Mouse (Mus musculus): ENCODE measurements around the gene Dph3.
A peak's percentile ranks its signal among the peaks of the same experiment; 100 is the strongest.
"Not testable (repeated sequence)": the region's sequence is repeated elsewhere in the genome, so short reads cannot be mapped to it uniquely, and the experiment has no call there.

Dph3 gene

DNA sequence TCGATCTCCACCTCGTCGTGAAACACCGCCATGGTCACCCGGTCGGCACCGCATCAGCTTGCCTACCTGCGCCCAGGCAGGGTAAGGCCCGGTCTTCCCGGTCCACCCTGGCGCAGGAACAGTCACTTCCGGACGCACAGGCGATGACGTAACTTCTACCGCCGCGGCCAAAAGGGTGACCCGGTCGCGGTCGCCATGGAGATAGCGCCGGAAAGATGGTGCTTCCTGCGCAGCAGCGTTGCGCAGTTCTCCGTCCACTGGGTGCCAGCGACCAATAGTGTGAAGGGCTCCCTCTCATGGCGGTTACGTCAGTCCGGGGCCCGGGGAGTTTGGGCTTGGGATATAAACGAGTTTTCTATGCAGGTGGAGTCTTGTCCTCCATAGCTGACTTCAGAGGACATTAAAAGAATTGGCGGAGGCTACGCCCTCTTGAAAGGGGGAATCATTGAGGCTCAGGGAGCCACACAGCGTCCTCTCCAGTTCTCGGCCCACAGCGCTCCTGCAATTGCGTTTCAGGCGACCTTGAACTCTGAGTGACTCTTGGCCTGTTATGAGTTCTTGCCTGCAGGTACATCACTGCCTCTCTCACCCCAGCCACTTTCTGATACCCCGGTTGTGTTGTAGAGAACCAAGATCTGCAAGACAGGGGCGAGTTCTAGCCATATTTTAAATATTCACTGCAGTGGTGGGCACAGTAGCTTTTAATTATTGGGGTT, at the start of gene Dph3:
Dph3 (minus strand) TSS at position 244 of the 716 bp plus-strand sequence.
- DNase-seq = peak; percentile 99

GRCm38 (mm10) chr14:32134293-32134692, 48.8 kb upstream of the Dph3 start:
- no peak for DNase-seq

GRCm38 (mm10) chr14:32131836-32132235, 46.3 kb upstream of the Dph3 start:
- no peak for DNase-seq

DNA sequence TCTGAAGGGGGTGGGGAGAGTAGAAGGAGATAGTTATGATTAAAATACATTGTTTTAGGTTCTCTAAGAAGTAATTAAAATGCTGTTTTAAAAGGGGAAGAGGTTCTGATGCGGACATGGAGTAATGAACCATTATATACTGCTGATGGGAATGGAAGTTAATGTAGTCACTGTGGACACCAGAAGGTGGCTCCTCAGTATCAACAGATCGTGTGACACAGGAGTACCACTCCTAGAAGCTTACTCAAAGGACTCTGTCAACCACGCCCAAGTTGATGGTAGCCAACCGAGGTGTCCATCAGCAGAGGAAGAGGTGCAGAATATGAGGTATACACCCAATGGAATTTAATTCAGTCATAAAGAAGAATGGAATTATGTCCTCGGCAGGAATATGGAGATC, 42.9 kb upstream of the Dph3 start:
- no peak for DNase-seq

DNA sequence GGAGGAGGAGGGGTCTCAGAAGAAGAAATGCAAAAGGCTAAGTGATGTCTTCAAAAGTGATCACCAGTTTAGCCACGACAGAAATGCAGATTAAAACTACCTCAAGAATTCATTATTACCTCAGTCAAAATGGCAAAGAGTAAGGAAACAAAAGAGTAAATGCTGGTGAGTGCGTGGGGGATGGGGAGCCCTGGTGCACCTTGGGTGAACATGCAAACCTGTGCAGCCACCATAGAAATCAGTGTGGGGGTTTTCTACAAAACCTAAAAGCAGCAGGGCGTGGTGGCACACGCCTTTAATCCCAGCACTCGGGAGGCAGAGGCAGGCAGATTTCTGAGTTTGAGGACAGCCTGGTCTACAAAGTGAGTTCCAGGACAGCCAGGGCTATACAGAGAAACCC, 39.7 kb upstream of the Dph3 start:
- not testable (repeated sequence) for DNase-seq

GRCm38 (mm10) chr14:32124261-32124660, 38.7 kb upstream of the Dph3 start:
- DNase-seq = no peak

DNA sequence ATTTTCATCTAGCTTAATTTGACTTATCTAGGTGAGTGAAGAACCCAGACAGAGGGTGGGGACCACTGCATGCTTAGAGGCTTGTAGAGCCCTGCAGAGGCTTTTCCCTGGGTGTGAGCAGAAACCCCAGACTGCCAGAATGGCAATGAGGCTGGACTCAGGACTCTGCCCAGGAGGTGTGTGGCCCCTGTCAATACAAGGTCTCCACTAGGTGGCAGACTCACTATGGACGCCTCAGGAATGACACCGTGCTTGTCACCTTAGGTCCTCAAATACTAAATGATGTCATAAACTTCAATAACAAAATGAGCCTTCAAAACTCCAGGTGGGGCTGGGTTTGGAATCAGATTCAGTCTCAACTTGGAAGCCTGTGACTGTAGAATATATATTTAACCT, 36.4 kb upstream of the Dph3 start:
- no peak for DNase-seq

- DNase-seq = no peak
Observed at GRCm38 (mm10) chr14:32120940-32121919, 35.7 kb upstream of the Dph3 start.

GRCm38 (mm10) chr14:32112124-32112523, 26.6 kb upstream of the Dph3 start:
- not testable (repeated sequence) for DNase-seq

GRCm38 (mm10) chr14:32106911-32107310, 21.4 kb upstream of the Dph3 start:
- DNase-seq = no peak

DNA sequence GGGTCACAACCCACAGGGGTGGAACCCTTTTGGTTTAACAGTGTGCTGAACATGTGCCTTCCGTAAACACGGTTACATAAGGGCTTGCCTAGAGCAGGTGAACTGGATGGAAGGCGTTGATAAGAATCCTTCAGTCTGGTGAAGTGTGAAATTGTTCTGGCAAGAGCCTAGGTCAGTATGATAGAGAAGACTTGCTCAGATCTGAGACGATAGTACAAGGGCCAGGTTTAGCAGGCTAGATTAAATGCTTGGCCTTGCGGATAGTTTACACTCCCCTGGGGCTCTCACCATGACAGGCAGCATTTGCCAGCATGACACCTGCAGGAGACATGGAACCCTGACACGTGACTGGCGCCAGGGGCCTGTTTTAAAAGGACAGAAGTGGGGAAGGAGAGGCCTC, 20.1 kb upstream of the Dph3 start:
- DNase-seq = no peak

GRCm38 (mm10) chr14:32103556-32103955, 18.0 kb upstream of the Dph3 start:
- no peak for DNase-seq

DNA sequence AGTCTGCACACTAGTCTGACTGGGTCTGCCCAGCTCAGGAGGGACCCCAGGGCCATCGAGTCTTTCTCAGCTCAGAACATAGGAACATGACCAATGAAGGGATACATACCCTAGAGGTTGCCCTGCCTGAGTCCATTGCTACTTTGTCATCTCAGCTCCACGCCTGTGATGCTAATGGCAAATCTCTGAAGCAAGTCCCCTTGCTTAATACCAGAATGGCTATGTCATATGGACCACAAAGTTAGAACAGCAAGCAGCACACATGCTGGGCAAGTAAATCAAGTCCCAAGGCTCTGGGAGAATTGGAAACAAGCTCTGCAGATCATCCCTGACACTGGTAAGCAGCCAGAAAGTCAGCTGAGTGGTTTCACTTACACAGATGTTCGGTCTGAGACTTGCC, 13.4 kb upstream of the Dph3 start:
- no peak for DNase-seq

- DNase-seq = no peak
Observed at GRCm38 (mm10) chr14:32097691-32098090, 12.2 kb upstream of the Dph3 start.

DNA sequence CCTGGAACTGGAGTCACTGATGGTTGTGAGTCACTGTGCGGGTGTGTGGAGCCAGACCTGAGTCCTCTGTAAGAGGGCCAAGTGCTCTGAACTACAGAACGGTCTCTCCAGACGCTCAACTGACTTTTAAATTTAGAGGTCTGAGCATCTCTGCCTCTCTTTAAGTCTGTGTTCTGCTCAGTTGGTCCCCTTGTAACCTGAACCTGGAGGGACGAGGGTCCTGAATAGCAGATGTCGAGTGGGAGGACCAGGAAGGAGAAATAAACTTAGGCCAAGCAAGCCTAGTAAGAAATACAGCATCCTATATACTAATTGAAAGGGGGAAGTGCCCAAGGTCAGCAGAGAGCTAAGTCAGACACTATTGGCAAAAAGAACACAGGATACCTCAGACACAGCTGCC, 11.2 kb upstream of the Dph3 start:
- DNase-seq = no peak

DNA sequence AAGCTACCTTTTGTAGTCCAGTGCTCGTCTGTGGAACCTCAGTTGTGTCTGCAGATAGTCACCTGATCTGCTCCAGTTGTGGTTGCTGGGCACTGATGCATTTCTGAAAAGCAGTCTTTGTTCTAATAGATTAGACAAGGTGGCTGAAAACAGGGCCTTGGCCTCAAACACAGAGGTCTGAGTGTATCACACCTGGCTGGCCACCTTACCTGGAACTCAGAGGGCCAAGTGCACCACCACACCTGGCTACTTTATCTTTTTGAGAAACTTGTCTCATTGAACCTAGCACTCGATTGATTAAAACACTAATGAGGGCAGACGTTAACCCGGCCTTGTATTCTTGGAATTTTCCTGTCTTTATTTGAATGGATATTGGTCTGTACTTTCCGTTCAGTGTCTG, 10.1 kb upstream of the Dph3 start:
- no peak for DNase-seq

GRCm38 (mm10) chr14:32093500-32094117, 8.1 kb upstream of the Dph3 start:
- no peak for DNase-seq

DNA sequence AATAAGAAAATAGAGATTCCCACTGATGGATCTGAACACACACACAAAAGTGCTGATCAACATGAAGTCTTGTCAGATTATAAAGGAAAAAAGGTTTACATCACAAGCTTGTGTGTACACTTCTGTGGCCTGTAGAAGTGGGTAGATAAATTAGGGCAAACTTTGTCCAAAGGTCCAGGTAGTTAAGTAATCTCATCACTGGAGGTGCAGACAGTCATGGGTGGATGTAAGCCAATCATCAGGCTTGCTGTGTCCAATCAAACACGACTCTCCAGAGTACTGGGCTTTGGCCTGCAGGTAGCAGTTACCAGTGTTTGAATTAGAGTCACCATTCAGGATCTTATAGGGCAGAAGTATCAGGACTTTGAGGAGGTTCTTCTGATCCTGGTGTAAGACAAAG, 7.5 kb upstream of the Dph3 start:
- no peak for DNase-seq

DNA sequence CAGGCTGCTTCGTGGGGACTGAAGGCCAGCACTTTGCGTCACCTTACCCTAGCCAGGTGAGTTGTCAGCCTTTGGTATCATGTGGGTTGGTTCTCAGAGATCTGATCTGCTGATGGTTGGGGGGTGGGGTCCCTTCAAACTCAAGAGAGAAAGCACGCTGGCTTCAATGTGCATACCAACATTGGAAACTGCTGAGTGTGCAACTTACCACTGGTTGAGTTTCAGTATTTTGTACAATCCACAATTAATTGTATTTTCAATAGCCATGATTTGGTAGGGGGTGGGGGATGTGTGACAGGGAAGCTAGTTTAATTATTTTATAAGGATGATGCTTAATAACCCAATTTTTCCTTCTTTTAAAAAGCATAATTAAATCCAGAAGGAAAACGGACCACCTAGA, 6.2 kb upstream of the Dph3 start:
- no peak for DNase-seq

DNA sequence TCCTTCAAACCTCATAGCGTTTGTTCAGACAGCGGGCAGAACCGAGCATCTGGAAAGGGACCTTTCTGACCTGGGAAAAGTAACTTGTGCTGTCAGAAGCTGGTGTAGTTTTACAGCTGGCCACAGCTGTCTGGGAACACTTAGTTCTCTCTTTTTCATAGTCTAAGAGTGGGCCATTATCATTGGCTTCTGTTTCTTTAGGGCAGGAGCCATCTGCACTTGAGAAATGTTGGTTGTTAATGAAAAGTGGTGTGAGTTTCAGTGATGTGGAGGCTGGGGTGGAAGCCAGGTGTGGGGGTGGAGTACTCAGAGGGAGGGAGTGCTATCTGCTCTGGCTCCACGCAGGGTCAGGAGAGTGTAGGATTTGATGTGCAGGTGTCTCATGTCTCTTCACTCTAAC, 5.6 kb upstream of the Dph3 start:
- no peak for DNase-seq

GRCm38 (mm10) chr14:32087584-32088248, 2.2 kb upstream of the Dph3 start:
- DNase-seq = not testable (repeated sequence)

- DNase-seq = no peak
Observed at GRCm38 (mm10) chr14:32086226-32086625, 697 bp upstream of the Dph3 start.

Data from cerebellum, adult 11-12 months (tissue).